Mouse (Mus musculus): ENCODE measurements around the gene Myo1h.

Myo1h gene

DNA sequence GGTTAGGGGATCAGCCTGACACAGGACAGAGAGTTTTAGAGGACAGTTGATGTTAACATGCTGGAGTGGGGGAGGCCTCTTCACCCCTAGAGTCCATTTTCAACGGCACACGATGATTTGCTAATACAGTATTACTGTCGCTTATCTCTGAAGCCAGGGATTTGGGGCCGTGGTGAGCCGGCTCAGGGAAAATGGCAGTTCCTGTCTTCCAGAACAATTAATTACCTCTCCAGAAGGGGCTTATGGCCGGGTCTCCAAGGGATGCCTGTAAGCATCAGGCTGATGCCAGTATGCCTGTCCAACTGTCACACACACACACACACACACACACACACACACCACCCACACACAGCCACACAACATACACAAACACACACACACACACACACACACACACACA, 6.6 kb upstream of the Myo1h start:
- DNase-seq (ENCODE audit: low read depth, low spot score) = no peak
- Histone ChIP-seq H3K27me3 (ENCODE audit: control insufficient read depth, insufficient read depth, low read length, poor library complexity, severe bottlenecking) (no peaks in the 10 kb centered on the region), H3K36me3 (ENCODE audit: control insufficient read depth, insufficient read depth, low read length, poor library complexity, severe bottlenecking) (no peaks in the 10 kb centered on the region)

DNA sequence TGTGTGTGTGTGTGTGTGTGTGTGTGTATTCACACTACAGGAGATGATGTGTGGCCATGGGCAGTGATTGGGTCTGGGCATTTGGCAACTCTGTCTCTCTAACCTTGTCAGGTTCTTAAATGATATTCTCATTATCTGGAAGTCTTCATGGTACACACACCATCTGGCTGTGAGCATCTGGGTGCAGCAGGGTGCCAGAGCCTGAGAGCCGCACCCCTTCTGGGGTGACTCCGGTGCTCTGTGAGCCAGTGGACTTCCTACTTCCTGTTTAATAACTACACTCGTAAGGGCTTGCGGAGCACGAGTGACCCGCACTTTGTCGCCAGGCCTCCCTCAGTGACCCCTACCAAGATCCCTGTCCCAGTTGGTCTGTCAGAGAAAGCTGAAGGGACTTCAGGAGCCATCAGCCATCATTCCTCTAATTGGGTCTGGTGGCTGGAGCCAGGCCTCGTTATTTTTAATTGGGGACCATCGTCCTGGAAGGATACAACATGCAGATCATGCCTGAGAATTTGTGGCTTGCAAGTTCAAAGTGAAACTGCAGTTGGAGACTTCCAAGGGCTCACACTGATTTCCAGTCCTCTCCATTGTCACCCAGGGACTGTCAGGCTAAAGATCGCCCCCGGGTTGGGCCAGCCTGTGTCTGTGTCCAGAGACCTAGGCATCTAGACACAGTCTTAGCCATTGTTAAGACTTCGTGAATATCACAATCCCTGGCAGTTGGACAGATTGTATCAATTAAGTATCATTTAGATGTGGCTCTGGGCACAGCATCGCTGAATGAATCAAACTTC, 4.2 kb upstream of the Myo1h start:
- Histone ChIP-seq H3K36me3 (ENCODE audit: control insufficient read depth, insufficient read depth, low read length, poor library complexity, severe bottlenecking) (no peaks in the 10 kb centered on the region), H3K27me3 (ENCODE audit: control insufficient read depth, insufficient read depth, low read length, poor library complexity, severe bottlenecking) (no peaks in the 10 kb centered on the region; the same call in 1 of the 2 replicates)
- DNase-seq (ENCODE audit: low read depth, low spot score) = no peak

DNA sequence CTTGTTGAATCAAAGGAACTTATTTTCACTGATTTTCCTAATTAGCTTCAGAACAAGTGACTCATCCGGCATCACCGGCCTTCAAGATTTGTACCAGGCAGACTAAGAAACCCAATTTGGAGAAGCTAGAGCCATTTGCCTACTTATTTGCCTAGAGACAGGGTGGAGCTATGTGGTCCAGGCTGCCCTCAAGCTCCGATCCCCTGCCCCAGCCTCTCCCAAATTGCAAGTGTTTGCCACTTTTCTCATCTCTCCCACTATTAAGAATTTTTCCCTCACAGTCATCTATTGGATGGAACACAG, 3.6 kb upstream of the Myo1h start:
- no peak for DNase-seq (ENCODE audit: low read depth, low spot score)
- H3K36me3 ChIP-seq (ENCODE audit: control insufficient read depth, insufficient read depth, low read length, poor library complexity, severe bottlenecking) = no peaks in the 10 kb centered on the region
- no peaks in the 10 kb centered on the region; the same call in 1 of the 2 replicates for H3K27me3 ChIP-seq (ENCODE audit: control insufficient read depth, insufficient read depth, low read length, poor library complexity, severe bottlenecking)

DNA sequence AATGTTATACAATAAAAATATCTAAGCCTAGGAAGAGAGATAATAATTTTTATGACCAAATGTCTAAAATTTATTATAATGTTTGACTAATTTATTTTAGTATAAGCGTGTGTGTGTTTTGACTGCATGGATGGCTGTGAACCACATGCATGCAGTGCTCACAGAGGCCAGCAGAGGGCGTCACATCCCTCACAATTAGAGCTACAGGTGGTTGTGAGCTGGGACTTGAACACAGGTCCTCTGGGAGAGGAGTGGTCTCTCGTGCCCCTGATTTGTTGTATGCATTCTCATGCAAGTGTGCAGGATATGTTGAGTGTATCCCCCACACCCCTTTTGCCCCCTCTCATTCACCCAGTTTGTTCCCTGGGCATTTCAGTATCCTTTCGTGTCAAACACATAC, 2.9 kb upstream of the Myo1h start:
- no peaks in the 10 kb centered on the region for H3K36me3 ChIP-seq (ENCODE audit: control insufficient read depth, insufficient read depth, low read length, poor library complexity, severe bottlenecking)
- no peak for DNase-seq (ENCODE audit: low read depth, low spot score)
- no peaks in the 10 kb centered on the region; the same call in 1 of the 2 replicates for H3K27me3 ChIP-seq (ENCODE audit: control insufficient read depth, insufficient read depth, low read length, poor library complexity, severe bottlenecking)

DNA sequence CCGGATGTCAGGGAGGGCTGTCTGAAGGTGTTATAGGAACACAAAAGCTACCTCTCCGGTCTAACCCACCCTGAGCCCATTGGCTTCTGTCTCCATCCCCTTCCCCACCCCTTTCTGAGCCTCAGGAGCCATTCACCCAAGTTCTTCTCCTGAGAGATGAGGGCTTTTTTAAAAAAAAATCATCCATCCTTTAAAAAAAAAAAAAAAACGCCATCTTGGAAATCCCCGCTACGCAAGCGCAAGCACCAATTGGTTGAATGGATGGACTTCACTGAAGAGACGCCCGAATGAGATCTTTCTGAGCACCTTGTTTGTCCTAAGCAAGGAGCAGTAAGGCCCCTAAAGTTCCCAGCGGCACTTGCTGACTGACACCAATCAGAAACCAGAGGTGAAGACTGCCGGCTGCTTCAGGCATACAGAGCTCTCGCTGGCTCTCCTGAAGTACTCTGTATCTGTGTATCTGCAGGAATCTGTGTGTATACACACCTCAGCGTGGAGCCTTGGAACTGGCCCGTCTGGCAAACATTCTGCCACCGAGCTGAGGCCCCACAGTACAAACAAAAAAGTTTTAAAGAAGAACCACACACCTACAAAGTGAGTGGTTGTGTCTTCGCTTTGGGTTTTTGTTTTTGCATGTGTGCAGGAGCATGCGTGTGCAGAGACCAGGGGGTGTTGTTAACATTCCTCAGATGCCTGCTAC, 1.9 kb upstream of the Myo1h start:
- H3K27me3 ChIP-seq (ENCODE audit: control insufficient read depth, insufficient read depth, low read length, poor library complexity, severe bottlenecking) = no peaks in the 10 kb centered on the region; the same call in 1 of the 2 replicates
- H3K36me3 ChIP-seq (ENCODE audit: control insufficient read depth, insufficient read depth, low read length, poor library complexity, severe bottlenecking) = no peaks in the 10 kb centered on the region
- DNase-seq (ENCODE audit: low read depth, low spot score) = no peak

DNA sequence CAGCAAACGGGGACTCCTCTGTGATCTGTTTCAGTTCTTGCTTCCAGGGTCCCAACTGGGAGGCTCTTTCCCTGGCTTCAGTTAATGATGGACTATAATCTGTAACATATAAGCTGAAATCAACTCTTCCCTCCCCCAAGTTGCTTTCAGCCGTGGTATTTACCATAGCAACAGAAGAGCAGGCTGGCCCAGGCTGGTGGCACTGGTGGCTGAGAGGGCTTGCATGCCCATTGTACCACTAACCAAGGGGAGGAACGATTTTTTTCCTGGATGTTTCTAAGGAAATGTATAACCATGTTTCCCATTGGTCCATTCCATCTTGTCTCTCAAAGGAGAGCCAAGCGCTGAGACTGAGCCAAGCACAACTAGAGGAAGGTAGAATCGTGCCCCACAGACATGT, 570 bp upstream of the Myo1h start:
- Histone ChIP-seq H3K27me3 (ENCODE audit: control insufficient read depth, insufficient read depth, low read length, poor library complexity, severe bottlenecking) (no peaks in the 10 kb centered on the region; the same call in 1 of the 2 replicates), H3K36me3 (ENCODE audit: control insufficient read depth, insufficient read depth, low read length, poor library complexity, severe bottlenecking) (no peaks in the 10 kb centered on the region)
- DNase-seq (ENCODE audit: low read depth, low spot score) = no peak

DNA sequence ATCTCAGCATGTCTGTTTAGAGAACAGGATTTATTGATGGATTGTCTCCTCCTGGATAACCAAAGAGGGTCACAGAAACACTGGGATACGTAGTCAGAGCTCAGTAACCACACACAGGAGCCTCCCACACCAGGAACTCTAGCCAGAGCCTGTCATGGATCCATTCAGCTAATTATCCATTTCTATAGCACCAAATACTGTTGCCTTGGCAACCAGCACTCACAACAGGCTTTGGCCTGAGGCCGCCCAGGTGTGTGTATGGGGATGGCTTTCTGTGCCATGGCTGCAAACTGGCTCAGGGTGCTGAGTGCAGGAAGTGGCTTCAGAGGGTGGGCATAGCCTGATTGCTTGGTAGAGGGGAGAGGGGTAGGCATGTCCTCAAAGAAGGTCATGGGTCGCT, 1.0 kb downstream of the Myo1h start:
- DNase-seq (ENCODE audit: low read depth, low spot score) = no peak
- Histone ChIP-seq H3K36me3 (ENCODE audit: control insufficient read depth, insufficient read depth, low read length, poor library complexity, severe bottlenecking) (no peaks in the 10 kb centered on the region), H3K27me3 (ENCODE audit: control insufficient read depth, insufficient read depth, low read length, poor library complexity, severe bottlenecking) (no peaks in the 10 kb centered on the region; the same call in 1 of the 2 replicates)

DNA sequence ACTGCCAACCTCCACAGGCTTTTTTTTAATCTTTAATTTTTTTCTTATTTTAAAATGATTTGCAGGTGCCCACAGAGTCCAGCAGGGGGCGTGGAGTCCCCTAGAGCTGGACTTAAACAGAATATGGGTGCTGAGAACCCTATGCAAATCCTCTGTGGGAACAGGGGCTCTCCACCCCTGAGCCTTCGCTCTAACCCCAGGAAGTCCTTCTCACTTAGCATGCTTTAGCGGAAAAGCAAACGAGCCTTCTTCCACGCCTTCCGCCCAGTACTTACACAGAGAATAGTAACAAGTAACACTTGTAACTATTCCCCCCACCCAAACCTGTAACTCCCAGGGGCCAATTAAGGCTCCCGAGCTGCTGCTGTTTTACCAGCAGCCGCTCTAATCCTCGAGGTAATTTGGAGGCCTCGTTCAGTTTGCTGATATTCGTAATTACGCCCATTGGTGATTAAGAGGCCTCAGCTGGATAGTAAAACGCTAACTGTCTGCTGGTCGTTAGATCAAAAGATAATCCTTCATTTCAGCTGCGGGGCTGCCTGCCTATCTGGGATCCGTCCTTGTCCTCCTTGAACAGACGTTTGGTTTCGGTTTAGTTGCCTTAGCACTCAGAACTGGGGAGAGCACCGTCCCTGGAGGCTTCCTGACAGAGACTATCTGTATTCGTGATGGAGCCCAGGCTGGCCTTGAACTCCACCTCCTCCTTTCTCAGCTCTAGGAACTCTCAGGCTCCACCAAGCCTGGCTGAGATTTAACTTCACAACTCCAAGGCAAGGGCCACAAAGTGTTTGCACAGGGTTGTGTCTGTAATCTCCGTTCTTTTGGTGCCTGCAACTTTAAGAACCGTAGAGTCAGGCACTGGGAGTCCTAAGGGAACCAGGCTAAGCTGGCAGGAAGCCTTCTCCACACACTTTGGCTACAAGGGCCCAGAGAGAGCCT, 8.0 kb downstream of the Myo1h start:
- Histone ChIP-seq H3K27me3 (ENCODE audit: control insufficient read depth, insufficient read depth, low read length, poor library complexity, severe bottlenecking) (no peaks in the 10 kb centered on the region), H3K36me3 (ENCODE audit: control insufficient read depth, insufficient read depth, low read length, poor library complexity, severe bottlenecking) (no peaks in the 10 kb centered on the region)
- peak; percentile 35 for DNase-seq (ENCODE audit: low read depth, low spot score)

DNA sequence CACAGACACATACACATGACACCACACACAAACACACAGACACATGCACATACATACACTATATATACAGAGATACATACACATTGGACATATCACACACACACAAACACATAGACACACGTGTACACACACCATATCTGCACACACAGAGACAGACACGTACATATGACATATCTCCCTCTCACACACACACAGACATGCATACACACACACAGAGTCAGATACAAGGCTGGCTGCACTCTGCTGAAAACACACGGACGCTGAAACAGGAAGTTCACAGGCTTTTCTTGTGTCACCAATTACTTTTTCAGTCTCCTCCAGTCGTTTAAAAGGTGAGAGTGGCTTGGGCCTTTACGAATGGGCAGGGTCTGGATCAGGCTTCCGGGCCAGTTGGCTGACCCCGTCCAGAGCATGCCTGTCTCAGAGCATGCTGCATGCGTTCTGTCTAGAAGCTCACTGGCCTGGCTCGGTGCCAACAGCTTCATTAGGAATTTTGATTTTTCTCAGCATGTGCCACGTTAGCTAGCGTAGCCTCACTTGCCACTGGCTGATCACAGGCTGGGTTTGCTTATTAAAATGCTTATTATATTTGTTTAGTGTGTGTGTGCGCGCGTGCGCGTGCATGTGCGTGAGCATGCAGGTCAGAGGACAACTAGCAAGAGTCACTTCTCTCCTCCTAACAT, 9.4 kb downstream of the Myo1h start:
- no peaks in the 10 kb centered on the region for H3K36me3 ChIP-seq (ENCODE audit: control insufficient read depth, insufficient read depth, low read length, poor library complexity, severe bottlenecking)
- no peak for DNase-seq (ENCODE audit: low read depth, low spot score)
- H3K27me3 ChIP-seq (ENCODE audit: control insufficient read depth, insufficient read depth, low read length, poor library complexity, severe bottlenecking) = no peaks in the 10 kb centered on the region

DNA sequence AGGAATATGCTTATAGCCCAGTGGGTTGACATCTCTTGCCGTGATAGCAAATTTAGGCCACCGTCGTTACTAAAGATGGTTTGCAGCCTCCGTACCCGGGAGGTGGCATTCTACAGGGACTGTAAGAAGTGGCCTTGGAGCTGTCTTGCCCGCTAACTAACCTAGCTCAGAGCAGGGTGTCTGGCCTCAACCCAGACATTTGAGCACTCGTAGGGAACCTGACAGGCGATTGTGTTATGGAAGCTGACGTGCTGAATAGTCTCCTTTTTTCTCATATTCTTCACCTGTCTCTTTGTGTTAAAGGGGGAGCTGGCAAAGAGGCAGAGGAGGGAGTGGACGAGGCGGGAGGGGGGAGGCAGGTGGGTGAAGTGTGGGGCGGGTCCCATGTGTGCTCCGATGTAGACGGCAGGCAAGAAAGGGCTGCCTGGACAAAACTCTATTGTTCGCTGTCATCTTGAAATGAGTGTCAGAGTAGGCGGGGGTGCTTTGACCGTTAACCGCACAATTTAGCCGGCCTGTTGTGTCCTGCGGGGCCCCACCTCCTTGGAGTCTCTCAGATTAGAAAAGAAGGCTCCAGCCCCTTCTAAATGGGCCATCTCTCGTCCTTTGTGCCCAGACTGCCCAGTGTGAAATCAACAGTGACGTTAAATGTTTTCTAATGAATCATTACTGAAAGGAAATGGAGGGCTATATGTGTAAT, 10.3 kb downstream of the Myo1h start:
- no peak for DNase-seq (ENCODE audit: low read depth, low spot score)
- H3K27me3 ChIP-seq (ENCODE audit: control insufficient read depth, insufficient read depth, low read length, poor library complexity, severe bottlenecking) = no peaks in the 10 kb centered on the region
- no peaks in the 10 kb centered on the region for H3K36me3 ChIP-seq (ENCODE audit: control insufficient read depth, insufficient read depth, low read length, poor library complexity, severe bottlenecking)

DNA sequence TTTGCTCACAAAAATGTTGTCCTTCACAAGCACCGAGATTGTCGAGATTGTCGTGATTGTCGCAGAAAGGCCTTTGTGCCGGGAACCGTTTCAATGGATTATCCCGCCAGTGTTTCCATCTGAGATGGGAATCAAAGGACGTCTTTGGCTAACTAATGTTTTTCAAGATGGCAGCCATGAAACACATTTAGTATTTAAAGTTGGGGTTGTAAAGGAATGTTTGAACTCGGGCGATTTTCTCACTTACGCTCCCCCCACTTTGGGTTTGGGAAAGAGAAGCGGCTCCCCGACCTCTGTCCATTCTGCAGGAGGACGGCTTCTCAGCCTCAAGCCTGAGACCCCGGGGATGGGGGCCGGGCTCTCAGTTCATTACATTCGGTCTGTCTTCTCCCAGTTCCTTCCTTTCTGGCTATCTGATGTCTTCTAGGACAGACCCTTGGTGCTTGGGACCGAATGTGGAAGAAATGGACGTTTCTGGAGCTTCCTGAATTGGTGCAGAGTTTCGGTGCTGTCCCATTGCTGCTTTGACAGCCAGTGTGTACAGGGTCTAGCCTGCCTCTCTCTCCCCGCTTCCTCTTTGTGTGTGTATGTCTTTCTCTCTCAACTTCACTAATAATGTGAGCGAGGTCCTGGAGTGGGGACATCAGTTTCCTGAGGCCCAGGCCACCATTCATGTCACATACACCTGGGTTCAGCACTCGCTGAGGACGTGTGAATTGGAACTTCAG, 11.1 kb downstream of the Myo1h start:
- H3K36me3 ChIP-seq (ENCODE audit: control insufficient read depth, insufficient read depth, low read length, poor library complexity, severe bottlenecking) = no peaks in the 10 kb centered on the region
- no peaks in the 10 kb centered on the region for H3K27me3 ChIP-seq (ENCODE audit: control insufficient read depth, insufficient read depth, low read length, poor library complexity, severe bottlenecking)
- DNase-seq (ENCODE audit: low read depth, low spot score) = no peak

DNA sequence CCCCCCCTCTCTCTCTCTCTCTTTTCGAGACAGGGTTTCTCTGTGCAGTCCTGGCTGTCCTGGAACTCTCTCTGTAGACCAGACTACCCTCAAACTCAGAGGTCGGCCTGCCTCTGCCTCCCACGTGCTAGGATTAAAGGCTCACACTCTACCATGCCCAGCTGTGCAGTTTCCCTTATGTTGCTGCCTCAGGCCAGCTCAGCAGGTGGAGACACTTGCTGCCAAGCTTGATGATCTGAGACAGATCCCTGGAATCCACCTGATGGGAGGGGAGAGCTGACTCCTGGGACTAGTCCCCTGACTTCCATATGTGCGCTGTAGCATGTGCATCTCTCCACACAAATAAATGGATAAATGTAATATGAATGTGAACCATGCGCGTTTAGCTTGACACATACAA, 14.2 kb downstream of the Myo1h start:
- no peaks in the 10 kb centered on the region for H3K27me3 ChIP-seq (ENCODE audit: control insufficient read depth, insufficient read depth, low read length, poor library complexity, severe bottlenecking)
- no peak for DNase-seq (ENCODE audit: low read depth, low spot score)
- H3K36me3 ChIP-seq (ENCODE audit: control insufficient read depth, insufficient read depth, low read length, poor library complexity, severe bottlenecking) = no peaks in the 10 kb centered on the region

DNA sequence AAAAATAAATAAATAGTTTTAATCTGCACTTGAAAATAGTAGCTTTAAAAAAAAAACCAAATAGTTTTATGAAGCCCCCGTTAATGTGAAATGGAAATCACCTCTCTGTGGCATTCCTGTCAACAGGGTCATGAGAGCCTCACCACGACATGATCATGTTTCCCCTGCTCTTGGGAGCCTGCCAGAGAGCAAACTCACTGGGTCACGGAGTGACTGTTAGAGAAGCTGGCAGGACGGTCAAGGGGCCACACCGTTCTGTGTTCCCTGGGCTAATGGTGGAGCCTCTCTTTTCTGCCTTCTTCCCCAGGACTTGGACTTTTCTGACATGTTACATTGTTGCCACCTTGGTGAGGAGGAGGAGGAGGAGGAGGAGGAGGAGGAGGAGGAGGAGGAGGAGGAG, 17.5 kb downstream of the Myo1h start:
- DNase-seq (ENCODE audit: low read depth, low spot score) = no peak
- H3K27me3 ChIP-seq (ENCODE audit: control insufficient read depth, insufficient read depth, low read length, poor library complexity, severe bottlenecking) = no peaks in the 10 kb centered on the region
- no peaks in the 10 kb centered on the region for H3K36me3 ChIP-seq (ENCODE audit: control insufficient read depth, insufficient read depth, low read length, poor library complexity, severe bottlenecking)
